Mouse (Mus musculus) G1E-ER4 (cell line): Measurements from ENCODE around the gene Nectin2. TPM values are rescaled to one million over a fixed set of nuclear protein-coding genes. Genes with fewer than 3 reads are reported as not detected.

ENCODE experiments used
- GATA1 ChIP-seq: IDR thresholded peaks from one replicate; pipeline ENCODE4 v1.8.0; 2012; ENCODE audit warnings: low read length, inconsistent platforms
- polyA plus RNA-seq: library from polyadenylated mRNA; stranded (reverse); fragments of >175 nt; gene quantifications from 2 replicates; pipeline ENCODE4 v1.2.3, GENCODE M21; 2012

Nectin2 gene
- polyA plus RNA-seq, 1 experiment, result 58.6 TPM

DNA sequence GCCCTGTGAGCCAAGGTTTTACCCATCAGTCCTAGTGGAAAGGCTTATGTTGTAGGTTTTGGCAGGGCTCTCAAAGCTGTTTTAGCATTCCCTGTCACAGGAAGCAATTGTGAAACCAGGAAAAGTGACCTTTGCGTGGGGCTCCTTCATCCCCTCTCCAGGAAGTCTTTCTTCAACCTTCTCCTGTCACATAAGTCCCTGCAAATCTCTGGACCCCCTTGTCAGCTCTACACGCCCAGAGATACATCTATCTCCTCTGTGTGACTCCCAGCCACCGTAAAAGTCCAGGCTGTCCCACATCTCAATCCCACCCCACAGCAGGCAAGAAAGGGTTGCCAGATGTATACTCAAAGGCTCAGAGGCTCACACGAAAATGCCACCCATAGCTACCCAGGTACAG, 21.4 kb upstream of the Nectin2 start:
- TF ChIP-seq GATA1, result no peak

DNA sequence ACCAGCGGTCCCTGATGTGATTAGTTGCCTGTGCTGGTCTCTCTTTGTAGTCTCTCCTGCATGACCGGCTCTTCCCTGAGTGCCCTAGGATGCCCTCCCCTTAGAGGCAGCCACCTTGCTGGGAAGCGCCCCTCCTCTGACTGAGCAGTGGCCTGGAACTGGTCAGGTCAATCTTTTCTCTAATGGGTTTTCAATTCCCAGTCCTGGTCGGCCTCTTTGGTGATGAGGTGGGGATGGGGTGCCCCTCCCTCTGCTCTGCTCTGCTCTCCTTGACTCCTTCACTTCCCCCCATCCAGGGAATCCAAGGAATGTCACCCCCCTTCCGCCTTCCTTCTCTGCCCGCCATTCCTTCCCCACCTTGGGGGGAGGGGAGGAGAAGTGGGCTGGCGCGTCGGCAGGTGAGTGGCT, 20.7 kb upstream of the Nectin2 start, which contains the start of gene Bcam:
Gene Bcam, minus strand, starts transcription at position 33 of the 408 bp plus-strand sequence.
- no peak for TF ChIP-seq GATA1

DNA sequence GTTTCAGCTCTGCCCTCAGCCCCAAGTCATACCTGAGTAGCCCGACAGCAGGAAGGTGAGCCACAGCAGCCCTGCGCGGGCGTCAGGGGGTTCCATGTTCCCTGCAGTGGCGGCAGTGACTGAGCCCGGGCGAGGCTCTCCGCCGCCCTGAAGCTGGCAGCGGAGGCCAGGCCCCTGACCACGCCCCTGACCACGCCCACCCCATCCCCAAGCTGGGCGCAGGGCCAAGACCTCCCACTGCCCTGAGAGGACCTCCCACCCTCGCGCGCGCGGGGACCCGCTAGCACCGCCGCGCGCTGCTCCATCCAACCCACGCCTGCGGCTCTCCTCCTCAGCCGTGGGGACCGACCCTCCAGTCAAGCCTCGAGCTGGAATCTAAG, 20.1 kb upstream of the Nectin2 start:
- no peak for TF ChIP-seq GATA1

DNA sequence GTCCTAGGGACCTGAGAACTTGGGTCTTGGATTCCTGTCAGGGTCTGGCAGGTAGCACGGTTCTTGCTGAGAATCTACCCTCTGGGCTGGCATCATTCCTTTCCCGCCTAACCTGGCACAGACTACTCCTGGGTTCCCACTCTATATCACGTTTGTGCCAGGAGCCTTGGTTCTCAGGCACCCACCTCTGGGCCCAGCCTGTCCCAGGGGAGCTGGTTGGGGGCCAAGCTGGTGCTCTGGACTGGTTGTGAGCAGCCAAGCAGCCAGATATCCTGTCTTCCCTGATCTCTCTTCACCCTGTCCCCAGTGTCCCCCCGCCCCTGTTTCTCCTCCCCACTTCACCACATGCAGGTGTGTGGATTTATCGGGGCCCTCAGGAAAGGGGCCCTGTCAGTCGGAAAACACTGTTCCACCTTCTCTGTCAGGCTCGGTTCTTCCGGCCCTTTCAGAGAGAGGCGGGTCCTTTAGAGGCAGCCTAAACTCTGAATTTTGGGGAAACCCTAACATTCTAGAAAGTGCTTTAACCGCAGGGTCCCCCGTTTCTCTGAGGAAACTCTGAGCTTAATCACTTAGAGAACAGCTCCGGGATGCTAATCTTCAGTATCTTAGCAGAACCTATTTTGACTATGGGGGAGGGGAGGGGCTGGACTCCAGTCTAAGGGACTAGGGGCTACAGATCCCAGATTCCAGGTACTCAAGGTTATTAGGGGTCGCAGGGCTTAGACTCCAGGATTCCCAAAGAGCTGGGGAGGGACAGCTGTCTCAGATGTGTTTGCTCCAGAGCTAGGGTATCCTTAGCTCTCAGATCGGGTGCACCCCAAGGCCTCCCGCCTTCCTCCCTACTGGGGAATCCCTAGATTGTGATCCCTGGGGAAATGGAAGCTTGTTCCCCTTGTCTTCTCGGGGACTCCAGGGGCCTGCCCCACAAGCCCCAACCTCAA, 19.4 kb upstream of the Nectin2 start:
- TF ChIP-seq GATA1, result no peak

- no peak for TF ChIP-seq GATA1
Observed at GRCm38 (mm10) chr7:19769001-19769400, 18.7 kb upstream of the Nectin2 start.

- TF ChIP-seq GATA1, result no peak
Observed at GRCm38 (mm10) chr7:19768251-19768650, 18.0 kb upstream of the Nectin2 start.

GRCm38 (mm10) chr7:19764581-19764980, 14.3 kb upstream of the Nectin2 start:
- TF ChIP-seq GATA1, result no peak

DNA sequence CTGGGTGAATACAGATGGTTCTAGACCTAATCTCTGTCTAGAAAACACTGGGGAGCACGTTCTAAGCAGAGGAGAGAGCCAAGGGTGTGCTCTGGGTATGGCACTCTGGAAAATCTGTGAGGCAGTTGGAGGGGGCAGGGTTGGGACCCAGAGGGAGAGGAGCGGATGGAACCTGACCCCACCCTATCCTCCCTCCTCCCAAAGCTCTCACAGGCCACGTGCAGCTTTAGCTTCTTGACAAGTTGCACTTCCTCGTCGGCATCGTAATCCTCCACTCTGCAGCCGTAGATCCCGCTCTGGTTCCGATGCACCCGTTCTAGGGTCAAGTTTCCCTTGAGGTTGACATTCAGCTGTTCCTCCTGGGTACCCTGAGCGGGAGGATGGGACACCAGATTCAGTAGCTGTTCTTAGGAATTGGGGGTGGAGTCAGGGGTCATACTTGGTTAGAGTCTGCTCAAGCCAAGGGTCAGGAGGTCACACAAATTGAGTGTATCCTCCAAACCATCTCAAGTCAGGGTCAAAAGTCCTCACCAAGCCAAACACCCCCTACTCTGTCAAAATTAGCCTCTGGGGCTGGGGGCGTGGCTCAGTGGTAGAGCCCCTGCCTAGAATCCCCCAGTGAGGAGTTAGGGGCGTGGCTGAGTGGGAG, 13.7 kb upstream of the Nectin2 start:
- no peak for TF ChIP-seq GATA1

DNA sequence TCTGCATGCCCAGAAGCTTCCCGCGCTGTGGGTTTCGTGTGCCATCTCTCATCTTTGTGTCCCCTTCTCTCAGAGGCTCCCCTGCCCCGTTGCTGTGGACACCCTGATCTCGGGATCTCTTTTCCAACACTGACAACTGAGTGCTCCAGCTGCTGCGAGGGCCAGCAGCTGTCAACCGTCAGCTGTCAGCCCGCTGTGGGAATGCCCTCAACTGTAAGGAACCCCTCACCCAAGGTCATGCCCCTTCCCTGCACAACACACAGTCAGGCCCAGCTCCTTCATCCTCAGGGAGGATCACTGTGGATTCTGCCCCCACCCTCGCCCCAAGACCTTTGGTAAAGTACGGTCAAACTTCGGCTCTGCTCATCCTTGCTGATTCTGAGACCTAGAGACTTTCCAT, 12.0 kb upstream of the Nectin2 start:
- TF ChIP-seq GATA1, result no peak

- TF ChIP-seq GATA1, result no peak
Observed at GRCm38 (mm10) chr7:19760021-19760420, 9.7 kb upstream of the Nectin2 start.

- no peak for TF ChIP-seq GATA1
Observed at GRCm38 (mm10) chr7:19758623-19759022, 8.3 kb upstream of the Nectin2 start.

DNA sequence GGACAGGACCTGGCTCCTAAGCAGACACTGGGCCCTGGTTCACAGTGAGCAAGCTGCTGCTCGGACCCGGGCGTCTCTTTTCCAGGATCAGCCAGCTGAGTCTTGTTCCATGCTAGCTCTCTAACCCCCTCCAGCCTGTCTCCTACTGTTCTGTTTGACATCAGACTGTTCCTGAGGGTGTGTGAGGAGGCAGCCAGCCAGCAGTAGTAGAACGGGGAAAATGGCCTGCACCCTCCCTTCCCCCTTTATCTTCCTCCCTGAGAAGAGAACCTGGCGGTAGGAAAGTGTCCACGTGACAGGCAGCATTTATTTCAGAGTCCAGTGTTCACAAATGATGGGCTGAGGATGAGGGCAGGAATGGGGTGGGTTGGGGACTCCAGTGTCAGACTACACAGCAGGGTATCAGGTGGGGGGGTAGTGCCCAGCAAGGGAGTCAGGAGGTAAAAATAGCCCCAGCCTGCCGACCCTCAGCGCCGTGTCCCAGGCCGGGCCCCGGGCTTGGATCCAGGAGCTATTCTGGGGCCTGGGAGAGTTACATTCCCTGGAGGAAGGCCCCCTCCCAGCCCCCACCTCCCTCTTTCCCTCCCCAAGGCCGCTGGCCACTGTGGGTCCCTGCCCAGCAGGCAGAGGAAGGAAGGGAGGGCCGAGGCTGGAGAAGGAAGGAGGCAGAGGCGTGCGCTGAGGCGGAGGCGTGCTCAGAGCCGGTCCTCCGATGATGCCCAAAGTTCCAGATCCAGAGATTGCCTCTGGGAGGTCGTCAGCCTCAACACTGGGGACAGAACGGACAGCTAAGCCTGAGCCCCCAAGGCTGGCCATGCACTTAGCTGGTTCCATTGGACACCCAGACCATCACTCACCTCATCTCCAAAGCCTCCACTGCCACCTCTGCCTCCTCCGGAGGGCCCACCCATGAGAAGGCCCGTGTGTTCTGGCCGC, 5.8 kb upstream of the Nectin2 start:
- TF ChIP-seq GATA1, result no peak

DNA sequence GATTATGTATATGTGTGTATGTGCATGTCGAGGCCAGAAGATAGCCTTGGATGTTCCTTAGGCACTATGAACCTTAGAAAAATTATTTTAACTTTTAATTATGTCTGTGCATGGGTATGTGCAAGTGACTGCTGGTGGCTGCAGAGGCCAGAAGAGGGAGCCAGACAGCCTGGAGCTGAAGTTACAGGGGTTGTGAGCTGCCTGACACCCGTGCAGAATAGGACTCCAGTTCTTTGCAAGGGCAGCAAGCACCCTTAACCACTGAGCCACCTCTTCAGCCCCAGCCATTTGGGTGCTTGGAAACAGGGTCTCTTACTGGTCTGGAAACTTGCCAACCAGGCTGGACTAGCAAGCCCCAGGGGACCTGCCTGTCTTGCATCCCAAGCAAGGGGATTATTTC, 4.7 kb upstream of the Nectin2 start:
- no peak for TF ChIP-seq GATA1

- no peak for TF ChIP-seq GATA1
Observed at GRCm38 (mm10) chr7:19754065-19754464, 3.8 kb upstream of the Nectin2 start.

- TF ChIP-seq GATA1, result no peak
Observed at GRCm38 (mm10) chr7:19753587-19753986, 3.3 kb upstream of the Nectin2 start.

GRCm38 (mm10) chr7:19752652-19753051, 2.4 kb upstream of the Nectin2 start:
- no peak for TF ChIP-seq GATA1

GRCm38 (mm10) chr7:19751070-19751383, 744 bp upstream of the Nectin2 start:
- TF ChIP-seq GATA1, result no peak
